Mouse (Mus musculus): ENCODE data around the gene Foxp2. TPM values are rescaled to one million over a fixed set of nuclear protein-coding genes. Genes with fewer than 3 reads are reported as not detected.

The Foxp2 gene
- total RNA-seq (2017), result 0.58 TPM in 1 of 2 replicates, not detected in the other

DNA sequence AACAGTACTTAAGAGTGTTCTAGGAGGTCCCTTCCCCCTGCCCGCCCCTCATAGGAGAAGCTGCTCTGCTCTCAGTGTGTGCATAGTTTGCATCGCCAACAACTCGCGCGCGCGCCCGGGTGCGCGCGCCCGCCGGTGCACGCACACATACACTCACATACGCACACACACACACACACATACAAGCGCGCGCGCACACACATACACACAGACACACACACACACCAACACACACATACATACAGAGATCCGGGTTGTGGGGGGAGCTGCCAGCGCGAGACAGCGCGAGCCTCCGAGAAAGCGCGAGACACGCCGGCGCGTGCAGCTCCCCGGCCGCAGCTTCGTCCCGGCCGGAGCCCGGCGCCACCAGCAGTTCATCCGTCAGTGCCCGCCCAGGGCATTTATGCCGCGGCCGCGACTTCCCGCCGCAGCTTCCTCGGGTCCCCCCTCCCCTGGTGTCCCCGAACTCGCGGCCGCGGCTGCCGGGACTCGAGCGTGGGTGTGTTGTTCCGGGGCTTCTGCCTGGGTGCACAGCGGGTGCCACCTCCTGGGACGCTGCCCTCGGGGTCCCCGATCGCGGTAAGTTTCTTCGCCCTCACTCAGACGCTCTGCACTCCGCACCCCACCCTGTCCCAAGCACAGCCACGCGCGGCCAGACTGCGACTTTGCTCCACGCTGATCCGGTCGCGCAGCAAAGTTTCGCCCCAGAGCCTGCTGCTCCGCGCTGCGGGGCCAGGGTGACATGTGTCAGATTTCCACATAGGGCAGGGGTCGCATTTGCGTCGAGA is at the start of gene Foxp2:
TSS of gene Foxp2 (plus strand) at position 167 of the 788 bp plus-strand sequence.
- ATAC-seq (ENCODE audit: extremely low read depth, insufficient number of reproducible peaks, low FRiP score, poor library complexity, severe bottlenecking), result no peak

GRCm38 (mm10) chr6:14885199-14885598 is 15.9 kb upstream of the Foxp2 start:
- no peak for ATAC-seq (ENCODE audit: extremely low read depth, insufficient number of reproducible peaks, low FRiP score, poor library complexity, severe bottlenecking)

DNA sequence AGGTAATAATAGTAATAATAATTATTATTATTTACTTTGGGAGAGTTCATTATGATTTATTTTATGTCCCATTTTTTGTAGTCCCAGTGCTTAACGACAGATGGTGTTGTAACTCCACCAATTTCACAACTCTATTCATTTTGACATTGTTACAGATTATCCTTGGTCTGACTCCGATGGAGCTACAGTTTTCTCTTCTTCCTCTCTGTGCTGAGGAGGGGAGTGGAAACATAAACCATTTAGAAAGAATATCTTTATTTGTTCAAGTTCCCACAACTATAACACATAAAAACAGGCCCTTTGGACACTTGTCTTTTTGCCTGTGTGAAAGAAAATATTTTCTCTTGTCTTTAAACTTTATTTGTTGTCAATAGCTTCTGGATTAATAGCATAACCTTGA is 4.1 kb upstream of the Foxp2 start:
- ATAC-seq (ENCODE audit: extremely low read depth, insufficient number of reproducible peaks, low FRiP score, poor library complexity, severe bottlenecking), result no peak

DNA sequence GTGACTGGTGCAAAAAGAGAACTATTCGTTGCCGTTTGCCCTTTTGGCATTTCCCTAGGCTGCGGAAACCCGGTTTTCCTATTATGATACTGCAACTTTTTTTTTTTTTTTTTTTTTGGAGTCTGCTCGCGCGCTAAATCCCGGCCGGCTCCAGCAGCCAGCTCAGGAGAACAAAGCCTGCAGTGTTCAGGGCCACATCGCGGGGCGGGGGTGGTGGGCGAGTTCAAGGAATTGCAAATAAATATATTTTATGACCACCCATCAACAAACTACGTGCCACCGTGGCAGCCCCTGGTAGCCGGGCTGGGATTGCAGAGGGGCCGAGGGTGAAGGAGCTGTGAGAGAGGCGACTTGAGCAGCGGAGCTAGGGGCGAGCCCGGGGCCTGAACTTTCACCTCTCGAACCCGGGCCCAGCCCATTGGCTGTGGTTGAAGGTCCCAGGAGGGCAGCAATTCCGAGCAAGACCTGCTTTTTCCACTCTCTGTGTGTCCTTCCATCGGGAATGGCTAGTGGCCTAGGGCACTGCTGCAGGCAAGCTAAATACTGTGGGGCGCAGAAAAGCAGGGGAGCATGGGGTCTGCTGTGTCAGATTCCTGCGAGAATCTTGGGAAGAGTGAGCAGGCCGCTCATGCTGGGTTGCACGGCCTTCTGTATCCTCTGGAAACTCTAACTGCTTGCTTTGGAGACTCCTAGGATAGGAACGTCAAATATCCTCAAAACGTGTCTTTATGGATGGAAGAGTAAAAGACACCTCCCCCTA is 2.9 kb upstream of the Foxp2 start:
- no peak for ATAC-seq (ENCODE audit: extremely low read depth, insufficient number of reproducible peaks, low FRiP score, poor library complexity, severe bottlenecking)

- ATAC-seq (ENCODE audit: extremely low read depth, insufficient number of reproducible peaks, low FRiP score, poor library complexity, severe bottlenecking), result no peak
These were observed 2.0 kb upstream of the Foxp2 start for GRCm38 (mm10) chr6:14899021-14899610.

DNA sequence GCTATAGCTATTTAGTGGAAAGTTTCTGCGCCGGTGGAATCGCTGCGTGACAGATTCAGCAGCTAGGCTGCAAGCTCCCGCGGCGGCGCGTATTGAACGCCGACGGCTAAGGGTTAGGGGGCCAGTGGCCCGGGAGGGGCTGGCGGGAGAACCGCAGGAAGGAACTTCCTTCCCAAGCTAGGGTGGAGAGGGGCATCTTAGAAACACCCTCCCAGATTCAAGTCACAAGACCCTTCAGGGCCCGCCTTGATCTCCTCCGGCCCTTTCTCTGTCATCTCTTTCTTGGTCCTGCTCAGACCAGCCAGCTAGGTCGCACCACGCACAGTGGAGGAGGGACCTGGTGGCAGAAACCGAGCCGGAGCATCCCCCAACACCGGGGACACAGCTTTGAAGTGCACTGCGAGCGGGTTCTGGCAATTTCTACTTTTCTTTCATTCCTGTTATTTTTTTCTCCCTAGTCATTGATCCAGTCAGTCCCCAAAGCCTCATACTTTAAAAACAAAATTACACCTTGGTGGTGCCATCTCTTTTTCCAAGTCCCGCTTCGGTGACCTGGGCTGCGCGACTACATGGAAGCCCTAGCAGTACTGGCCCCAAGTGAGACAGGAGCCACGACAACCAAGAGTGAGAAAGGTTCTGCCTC is 1.1 kb upstream of the Foxp2 start:
- no peak for ATAC-seq (ENCODE audit: extremely low read depth, insufficient number of reproducible peaks, low FRiP score, poor library complexity, severe bottlenecking)

DNA sequence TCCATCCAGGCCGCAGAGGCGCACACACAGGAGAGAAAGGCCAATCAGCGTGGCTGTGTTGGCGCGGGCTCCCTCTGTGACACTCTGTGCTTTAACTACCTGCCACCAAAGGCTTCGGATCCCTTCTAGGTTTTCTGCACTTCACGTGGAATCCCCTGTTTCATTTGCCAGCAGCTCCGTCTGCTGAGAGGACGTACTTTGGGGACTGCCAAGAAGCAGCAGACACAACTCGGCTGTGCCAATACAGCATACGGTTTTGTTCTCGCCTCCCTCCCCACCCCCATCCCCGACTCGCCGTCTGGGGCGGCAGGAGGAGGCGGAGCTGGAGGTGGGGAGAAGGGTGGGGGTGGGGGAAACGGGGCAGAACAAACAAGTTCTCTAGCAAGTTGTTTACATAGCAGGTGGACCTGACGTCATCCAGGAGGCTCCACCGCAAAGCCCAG is 549 bp upstream of the Foxp2 start:
- no peak for ATAC-seq (ENCODE audit: extremely low read depth, insufficient number of reproducible peaks, low FRiP score, poor library complexity, severe bottlenecking)

DNA sequence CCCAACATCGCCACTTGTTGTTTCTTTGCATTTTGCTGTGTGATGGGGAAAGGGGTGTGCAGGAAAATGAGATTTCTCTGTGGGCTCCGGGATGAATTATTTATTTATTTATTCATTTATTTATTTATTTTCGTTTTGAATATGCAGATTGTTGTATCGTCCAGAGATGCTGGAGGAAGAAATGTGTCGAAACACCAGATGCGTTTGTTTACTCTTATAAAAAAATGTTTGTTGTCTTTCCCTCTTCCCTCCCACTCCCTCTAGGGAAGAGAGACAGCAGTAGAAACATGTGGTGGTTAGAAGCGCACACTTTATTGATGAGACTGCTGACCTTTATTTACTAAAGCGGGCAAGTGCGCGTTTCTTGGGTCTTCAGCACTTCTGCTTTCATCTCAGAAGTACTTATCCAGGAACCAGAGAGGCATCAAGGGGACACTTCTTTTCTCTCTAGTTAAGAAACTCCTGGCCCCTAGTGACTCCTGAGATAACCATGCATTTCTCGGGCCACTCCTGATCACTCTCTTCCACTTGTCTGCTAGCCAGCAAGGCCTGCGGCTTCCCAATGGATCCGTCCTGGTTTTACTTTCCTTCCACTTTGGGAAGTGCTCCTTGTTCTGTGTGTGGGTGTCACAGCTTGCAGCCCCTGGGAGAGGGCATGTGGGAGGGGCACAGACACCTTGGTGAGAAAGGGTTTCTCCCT is 972 bp downstream of the Foxp2 start:
- no peak for ATAC-seq (ENCODE audit: extremely low read depth, insufficient number of reproducible peaks, low FRiP score, poor library complexity, severe bottlenecking)

DNA sequence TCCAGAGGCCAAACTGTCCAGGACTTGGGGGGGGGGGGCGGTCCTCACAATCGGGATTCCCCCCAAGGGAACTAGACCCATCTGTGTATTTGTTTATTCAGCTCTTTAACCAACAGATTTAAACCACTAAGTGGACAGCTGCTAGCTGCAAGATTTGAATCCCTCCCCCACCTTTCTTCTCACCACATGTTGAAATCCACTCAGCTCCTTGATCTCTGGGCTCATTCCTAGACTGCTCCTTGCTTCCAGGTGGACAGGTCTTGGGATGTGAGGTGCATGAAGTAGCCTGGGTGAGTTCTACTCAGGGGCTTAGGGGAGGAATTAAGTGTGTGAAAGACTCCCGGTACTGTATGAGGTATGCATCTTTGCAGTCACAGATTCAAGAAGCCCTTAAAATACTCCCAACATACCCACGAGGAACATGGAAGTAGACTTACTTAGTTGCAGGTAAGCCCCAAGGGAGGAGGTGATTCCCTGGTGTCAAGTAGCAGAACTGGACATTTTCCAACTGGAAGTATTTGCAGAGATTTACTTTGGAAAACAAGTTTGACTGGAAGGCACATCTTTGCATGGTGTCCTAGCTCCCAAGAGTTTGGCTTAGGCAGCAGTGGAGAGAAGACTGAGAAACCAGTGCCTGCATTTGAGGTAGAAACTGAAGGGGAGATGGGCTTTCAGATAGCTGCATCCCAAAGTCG is 2.3 kb downstream of the Foxp2 start:
- ATAC-seq (ENCODE audit: extremely low read depth, insufficient number of reproducible peaks, low FRiP score, poor library complexity, severe bottlenecking), result no peak

DNA sequence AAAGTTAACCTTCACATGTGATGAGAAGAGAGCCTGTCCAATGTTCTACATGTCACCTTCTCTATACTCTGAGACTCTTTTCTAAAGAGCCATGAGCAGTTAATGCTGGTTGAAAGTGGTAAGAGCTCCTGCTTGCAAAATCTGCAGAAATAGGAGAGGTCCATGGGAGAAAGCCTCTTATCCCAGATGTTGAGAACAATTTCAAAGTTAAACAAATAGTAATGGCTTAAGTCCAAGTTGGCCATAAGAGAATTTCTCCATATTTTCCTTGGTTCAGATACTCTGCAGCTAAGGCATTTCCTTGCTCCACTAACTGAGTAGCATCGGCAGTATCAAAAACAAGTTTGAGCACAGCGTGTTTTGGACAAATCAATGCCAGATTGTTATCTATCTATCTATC is 13.9 kb downstream of the Foxp2 start:
- no peak for ATAC-seq (ENCODE audit: extremely low read depth, insufficient number of reproducible peaks, low FRiP score, poor library complexity, severe bottlenecking)

GRCm38 (mm10) chr6:14922704-14923103 is 21.6 kb downstream of the Foxp2 start:
- no peak for ATAC-seq (ENCODE audit: extremely low read depth, insufficient number of reproducible peaks, low FRiP score, poor library complexity, severe bottlenecking)

DNA sequence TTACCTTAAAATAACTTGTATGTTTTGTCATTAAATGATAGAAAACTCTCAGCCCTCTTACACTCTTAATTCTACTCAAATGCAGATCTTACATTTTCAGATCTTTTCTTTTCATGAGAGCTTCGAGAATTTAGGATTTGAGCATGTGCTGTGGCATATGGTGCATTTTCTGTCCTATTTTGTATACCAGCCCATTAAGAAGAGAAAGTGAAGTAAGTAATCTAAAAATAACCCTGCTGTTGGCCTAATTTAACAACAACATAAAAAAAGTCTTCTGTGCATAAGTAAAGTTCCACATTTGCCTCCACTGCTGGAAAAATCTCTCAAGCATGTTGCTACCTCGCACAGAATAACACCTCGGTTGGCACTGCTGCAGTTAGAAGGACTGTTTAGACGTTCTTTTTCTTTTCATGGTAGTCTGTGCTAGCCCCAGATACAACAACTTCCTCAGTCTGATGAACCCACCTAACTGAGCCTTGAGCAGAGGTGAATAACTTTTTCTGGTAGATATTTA is 23.9 kb downstream of the Foxp2 start:
- no peak for ATAC-seq (ENCODE audit: extremely low read depth, insufficient number of reproducible peaks, low FRiP score, poor library complexity, severe bottlenecking)

DNA sequence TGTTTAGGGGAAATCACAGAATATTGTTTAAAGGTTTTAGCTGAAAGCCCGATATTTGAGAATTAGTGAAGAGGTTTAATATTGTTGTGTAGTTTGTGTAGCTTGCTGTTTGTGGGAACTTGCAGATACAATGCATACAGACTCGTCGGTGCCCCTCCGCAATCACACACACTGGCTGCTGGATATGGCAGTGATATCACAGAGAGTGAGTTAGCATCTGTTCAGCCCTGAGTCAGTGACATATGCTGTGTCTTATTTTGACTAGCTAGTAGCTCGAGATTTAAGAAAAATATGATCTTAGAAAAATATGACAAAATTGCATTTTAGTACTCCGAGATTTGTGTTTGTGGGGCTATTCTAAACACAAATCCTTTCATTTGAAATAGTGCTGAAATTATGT is 49.9 kb downstream of the Foxp2 start:
- ATAC-seq (ENCODE audit: extremely low read depth, insufficient number of reproducible peaks, low FRiP score, poor library complexity, severe bottlenecking), result no peak

DNA sequence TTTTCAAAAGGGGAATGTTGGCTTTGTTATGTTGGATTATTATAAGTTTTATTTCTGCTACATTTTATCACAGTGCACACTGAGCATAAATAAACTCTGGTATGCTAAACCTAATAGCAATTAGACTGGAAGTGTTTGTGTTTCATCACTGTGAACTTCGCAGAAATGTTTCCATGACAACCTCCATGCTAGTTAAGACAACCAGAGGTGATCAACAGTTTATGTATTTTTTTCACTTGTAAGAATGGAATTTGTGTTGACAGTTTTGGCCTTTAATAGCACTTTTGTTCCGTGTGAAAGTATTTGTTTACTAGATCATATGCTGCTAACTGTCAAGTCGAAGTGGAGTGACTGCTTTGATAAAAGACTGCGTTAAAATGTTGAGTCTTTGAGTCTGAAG is 51.6 kb downstream of the Foxp2 start:
- ATAC-seq (ENCODE audit: extremely low read depth, insufficient number of reproducible peaks, low FRiP score, poor library complexity, severe bottlenecking), result no peak

GRCm38 (mm10) chr6:14977042-14977441 is 75.9 kb downstream of the Foxp2 start:
- ATAC-seq (ENCODE audit: extremely low read depth, insufficient number of reproducible peaks, low FRiP score, poor library complexity, severe bottlenecking), result no peak

DNA sequence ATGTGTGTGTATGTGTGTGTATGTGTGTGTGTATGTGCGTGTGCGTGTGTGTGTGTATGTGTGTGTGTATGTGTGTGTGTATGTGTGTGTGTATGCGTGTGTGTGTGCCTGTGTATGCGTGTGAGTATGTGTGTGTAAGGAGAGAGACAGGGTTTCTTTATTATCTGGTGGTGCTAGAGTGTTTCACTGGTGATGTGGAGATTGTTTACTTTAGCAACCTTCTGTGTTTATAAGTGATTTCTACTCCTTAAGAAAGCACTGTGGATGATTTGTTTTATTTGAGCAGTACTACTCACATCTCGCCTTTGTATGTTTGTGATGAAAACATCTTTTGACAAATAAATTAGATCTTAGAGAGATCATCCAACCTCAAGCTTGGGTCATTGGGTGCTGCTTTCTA is 77.1 kb downstream of the Foxp2 start:
- no peak for ATAC-seq (ENCODE audit: extremely low read depth, insufficient number of reproducible peaks, low FRiP score, poor library complexity, severe bottlenecking)

DNA sequence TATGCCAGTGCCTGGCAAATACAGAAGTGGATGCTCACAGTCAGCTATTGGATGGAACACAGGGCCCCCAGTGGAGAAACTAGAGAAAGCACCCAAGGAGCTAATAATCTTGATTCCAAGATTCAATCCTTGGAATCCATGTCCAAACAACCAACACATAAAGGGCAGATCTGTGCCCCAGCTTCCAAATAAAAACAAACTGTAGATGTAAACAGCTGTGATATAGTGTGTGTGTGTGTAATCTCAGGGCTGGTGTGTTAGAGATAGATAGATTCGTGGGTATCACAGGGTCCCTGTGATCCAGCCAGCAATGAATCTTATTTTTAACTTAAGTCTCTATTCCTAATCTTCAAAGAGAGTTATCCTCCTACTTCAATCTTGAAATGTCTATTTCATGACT is 107.0 kb downstream of the Foxp2 start:
- no peak for ATAC-seq (ENCODE audit: extremely low read depth, insufficient number of reproducible peaks, low FRiP score, poor library complexity, severe bottlenecking)

DNA sequence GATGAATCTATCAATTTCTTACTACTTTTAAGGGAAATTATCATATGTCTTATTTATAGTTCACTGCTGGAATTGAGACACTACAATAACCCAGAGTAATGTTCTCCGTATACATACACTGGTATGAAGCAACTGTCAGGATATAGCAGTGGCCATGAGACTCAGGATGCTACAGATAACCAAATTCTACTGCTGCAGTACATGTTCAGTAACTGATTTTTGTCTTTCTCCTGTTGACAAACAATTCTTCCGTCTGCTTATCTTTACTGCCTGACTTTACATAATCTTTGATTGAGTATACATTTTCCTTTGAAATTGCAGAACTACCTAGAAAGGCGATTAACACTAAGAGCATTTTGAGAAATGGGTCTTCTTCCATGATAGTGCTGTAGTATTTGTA is 127.3 kb downstream of the Foxp2 start:
- no peak for ATAC-seq (ENCODE audit: extremely low read depth, insufficient number of reproducible peaks, low FRiP score, poor library complexity, severe bottlenecking)

Measured in neutrophil, adult 5-6 weeks (primary cell).